Mouse (Mus musculus): ENCODE measurements around the gene Akr7a5. TPM values are rescaled to one million over a fixed set of nuclear protein-coding genes. Genes with fewer than 3 reads are reported as not detected.

Akr7a5 gene
- 1 to 10 TPM; 7.5 to 8.2 TPM for polyA plus RNA-seq (2017; shearing (Covaris generic))

- ATAC-seq, result peak; percentile 87
Observed at GRCm38 (mm10) chr4:139310171-139310898, at the start of gene Akr7a5, which contains the start of gene Pqlc2. Akr7a5 (plus strand) TSS chr4:139310744. Pqlc2 (minus strand) TSS chr4:139310708.

DNA sequence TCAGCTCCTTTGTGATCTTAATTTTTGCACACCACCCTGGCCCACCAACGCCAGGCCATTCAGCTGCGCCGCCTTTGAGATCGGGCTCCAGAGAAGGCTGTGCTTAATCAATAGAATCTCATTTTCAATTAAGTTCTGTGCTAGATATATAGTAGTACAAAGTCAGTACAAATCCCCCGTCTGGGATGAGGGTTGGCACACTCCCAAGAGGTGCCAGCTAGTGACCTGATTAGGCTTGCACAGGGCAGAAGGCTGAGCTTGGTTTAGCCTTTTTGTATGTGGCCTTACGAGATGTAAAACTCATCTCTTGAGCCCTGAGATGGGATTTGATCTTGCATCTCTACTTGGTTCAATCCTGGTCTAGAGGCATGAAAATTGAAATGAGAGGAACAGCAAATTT is 47.6 kb upstream of the Akr7a5 start:
- no peak for ATAC-seq

GRCm38 (mm10) chr4:139265783-139266499 is 44.6 kb upstream of the Akr7a5 start:
- no peak for ATAC-seq

DNA sequence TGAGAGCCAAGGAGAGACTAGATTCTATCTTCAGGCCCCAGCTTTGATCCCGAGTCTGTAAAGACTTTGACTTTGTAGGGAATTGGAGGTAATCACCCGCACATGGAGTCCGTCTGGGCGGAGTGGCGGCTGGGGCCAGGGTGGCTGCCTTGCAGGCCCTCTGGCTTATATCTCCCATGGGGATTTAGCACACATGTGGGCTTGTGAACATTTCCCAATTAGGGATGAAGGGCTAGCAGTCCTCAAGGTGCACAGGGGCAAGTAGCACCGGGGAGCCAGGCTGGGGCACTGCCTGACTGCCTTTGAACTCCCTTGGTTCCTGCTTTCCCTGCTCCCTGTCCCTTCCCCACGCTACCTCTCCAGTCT is 44.1 kb upstream of the Akr7a5 start:
- no peak for ATAC-seq

DNA sequence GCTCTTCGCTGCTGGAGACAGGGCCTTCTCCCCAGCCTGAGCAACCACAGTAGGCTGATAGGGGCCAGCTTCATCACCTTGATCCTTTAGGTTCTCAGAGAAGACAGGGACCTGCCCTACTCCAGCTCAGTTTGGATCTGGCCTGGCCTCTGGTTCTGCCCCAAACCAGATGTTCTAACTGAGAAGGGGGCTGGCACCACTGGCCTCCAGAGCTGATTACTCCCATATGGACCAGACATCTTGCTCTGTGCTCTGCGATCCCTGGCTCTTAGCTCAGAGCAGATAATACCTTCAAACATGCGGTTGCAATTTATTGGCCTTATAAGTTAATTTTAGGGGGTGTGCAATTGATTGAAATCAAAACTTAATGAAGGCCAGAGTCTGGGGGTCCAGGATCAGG is 43.2 kb upstream of the Akr7a5 start:
- no peak for ATAC-seq

DNA sequence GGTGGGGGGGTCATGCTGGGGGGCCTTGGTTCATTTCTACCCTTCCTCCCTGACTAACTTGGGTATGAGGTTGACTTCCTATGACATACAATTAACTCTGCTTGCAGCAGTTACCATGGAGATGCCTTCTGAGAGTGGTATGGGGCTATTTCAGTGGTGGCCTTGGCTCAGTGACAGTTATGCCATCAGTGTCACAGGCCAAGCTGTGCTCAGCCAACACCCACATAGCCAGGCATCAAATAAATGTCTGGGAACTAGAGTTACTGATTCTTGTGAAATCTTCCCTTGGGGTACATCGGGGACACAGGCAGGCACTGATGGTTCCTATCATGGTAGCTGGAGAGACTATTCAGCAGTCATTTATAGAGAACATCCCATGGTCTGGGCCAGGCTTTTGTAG is 42.3 kb upstream of the Akr7a5 start:
- ATAC-seq, result no peak

DNA sequence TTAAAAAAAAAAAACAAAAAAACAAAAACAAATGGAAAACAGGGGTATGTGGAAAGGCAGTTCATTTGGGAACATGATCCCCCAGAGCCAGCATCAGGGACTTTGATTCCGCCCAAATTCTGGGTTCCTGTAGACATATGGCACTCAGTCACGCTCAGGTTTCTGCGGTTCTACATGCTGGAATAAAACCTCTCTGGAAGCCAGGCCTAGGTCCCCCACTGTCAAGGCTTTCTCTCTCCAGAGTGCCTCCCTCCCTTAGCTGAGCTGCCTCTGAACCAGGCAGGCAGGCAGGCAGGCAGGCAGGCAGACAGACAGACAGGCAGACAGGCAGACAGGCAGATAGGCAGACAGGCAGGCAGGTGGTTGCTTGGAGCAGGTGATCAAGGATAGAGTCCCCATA is 40.4 kb upstream of the Akr7a5 start:
- ATAC-seq, result no peak

GRCm38 (mm10) chr4:139271562-139271961 is 39.0 kb upstream of the Akr7a5 start:
- no peak for ATAC-seq

DNA sequence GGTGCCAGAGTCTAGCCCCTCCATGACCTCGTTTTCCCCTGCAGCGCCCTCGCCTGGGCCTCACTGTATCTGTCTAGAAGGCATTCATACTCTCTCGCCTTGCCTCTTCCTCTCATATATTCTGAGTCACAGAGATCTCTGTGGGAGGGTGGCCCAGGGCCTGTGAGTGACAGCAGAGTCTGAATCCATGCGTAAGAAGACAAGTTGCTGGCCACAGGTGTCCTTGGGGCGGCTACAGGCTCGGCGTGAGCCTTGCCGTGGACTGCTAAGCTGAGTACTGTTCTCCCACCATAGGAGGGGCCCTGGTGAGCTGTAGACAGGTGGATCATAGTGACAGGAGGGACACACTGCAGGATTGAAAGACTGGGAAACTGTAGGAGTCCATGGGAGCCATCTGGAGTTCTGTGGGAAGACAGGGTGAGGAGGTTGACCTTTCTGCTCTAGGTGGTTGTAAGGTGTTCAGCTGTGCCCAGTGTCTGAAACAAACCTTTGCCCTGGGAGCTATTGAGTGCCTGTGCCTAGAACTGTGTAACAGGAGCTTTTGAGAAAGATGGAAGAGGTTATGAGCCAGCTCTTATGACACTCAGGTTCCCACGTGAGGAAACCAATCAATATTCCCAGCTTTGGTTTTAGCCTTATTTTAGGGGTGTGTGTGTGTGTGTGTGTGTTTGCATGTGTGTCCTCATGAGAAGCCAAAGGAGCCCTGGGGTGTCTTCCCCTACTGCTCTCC is 37.4 kb upstream of the Akr7a5 start:
- ATAC-seq, result no peak

- no peak for ATAC-seq
Observed at GRCm38 (mm10) chr4:139274573-139274972, 36.0 kb upstream of the Akr7a5 start.

DNA sequence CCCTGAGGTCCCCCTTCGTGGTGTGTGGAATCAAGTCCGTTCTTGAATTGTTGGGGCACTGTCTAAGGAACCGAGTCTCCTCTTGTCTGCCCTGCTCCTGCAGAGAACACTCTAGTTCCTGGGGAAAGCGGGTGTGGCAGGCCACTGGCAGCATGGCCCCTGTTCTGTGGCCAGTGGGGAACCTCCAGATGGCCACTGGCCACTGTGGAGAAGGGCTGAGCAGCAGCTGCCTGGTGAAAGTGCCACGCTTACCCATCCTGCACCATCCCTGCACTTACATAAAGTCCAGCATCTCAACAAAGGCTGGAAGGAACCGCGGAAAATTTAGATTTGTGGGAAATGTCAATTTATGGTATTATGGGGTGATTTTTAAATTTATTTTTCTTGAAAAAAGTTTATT is 34.1 kb upstream of the Akr7a5 start:
- ATAC-seq, result no peak

DNA sequence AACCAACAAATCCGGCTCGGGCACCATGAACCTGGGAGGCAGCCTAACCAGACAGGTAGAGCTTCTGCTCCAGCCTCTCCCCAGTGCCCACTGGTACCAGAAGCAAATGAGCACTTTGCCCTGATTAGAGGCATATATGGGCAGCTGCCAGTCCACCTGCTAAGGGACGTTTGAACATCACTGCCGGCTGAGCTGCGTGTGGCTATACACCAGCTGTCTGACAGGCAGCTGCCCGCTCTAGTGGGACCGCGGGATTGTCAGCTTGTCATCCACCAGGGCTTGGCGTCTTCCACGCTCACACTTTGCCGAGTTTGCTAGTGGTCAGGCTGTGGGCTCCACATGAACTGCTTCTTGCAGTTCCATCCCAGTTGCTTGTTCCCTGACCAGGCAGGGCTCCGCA is 30.0 kb upstream of the Akr7a5 start:
- ATAC-seq, result no peak

DNA sequence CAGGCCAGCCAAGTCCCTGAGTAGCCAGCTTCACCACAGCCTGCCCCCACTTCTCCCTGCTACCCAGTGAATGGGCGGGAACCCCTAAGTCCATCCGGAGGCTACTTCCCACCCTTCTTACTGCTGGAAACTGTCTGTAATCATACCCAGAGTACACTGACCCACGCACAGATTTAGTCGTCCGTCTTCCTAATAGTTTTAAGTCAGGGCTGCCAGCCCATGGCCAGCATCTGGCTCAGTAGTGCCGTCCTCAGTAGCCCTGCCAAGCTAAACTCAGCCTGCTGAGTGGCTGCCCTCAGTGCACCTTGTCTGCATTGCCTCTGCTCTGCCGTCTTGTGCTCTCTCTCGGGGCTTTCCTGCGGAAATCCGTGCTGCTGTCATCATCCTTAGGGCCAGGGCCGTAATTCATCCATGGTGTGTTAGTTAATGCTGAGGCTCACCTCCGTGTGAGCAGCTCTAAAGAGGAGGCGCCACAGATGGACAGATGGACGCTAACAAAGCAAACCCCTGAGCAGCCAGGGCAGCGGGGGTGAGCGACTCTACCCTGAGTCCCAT is 28.7 kb upstream of the Akr7a5 start:
- no peak for ATAC-seq

- no peak for ATAC-seq
Observed at GRCm38 (mm10) chr4:139282955-139283417, 27.6 kb upstream of the Akr7a5 start.

DNA sequence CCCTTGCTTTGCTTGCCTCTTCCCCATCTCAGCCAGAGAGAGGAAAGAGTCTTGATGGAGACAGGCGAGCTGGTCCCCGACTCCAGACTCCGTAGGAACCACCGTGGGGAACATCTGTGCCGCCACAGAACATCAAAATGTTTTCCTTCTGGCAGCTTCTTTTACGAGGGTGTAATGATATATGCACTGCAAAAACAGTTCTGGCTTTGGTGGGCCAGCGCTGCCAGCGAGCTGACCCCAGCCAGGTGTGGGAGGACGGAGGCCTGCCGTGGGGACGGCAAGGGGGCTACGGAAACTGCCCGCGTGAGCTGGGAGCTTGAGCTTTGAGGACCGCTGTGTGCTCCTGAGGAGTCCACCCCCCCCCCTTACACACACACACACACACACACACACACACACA is 25.7 kb upstream of the Akr7a5 start:
- ATAC-seq, result no peak

DNA sequence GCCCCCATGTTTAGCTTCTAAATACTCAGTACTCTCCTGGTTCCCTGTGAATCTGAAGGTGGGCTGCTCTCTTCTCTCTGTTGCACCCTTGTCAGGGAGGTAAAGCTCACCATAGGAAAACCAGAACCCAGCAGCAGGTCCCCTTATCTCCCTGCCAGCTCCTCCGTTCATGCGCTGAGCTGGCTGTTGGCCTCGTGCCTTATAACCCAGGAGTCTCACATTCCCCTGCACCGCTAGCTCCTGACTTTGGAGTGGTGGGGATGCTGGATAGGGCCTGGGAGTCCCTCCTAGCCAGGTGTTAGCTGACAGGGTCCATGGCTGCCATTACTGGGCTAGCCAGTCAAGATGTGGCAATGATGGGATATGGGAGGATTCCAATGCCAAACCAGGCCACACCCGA is 24.3 kb upstream of the Akr7a5 start:
- no peak for ATAC-seq

- peak; percentile 66 for ATAC-seq
Observed at GRCm38 (mm10) chr4:139287122-139287863, 23.3 kb upstream of the Akr7a5 start.

- no peak for ATAC-seq
Observed at GRCm38 (mm10) chr4:139289017-139289416, 21.5 kb upstream of the Akr7a5 start.

DNA sequence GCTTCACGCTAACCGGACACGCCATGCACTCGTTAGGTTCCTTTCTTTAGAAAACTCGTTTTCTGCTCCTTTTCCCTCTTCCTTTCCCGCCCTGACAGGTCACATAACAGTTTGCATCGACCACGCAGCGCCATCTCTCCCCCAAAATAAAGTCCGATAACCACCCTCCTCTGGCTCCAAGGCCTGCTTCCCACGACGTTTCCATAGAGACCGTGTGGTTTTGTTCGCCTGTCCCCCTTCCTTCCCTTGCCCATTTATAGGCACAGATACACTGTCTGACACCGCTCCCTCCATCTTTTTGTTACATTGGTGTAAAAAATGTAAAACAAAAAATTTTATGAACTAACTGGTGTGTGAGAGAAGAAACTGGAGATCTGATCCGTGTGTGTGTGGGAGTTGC is 19.4 kb upstream of the Akr7a5 start:
- ATAC-seq, result no peak

DNA sequence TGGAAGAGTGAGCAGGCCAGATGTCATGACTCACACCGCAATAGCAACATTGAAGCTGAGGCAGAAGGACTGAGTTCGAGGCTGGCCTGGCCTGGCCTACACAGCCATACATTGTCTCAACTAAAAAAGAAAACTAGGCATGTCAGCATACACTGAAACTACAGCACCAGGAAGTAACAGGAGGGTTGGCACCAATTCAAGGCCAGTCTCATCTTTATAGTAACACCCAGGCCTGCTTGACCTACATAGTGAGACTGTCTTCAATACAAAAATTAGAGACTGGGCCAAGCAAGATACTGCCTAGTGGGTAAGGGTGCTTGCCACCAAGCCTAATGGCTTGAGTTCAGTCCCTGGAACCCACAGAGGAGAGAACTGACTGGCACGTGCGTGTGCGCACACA is 18.5 kb upstream of the Akr7a5 start:
- no peak for ATAC-seq

DNA sequence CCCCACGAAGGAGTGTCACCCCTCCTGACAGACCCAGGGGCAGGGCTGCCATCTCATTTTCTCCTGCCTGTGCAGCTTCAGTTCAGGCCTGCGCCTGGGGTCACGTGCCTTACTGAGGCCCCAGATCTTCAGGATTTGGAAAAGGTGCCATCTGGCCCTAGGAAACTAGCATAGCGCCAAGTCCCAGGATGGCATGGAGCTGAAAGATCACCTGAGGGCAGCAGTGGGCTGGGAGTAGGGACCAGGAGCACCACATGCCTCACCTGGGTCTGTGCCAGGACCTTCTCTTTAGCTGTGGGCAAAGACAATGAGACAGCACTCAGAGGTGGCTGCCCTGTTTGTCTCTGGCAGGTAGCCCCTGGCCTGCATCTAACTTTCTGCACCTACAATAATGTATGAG is 13.0 kb upstream of the Akr7a5 start:
- ATAC-seq, result no peak

- ATAC-seq, result no peak
Observed at GRCm38 (mm10) chr4:139298671-139299366, 11.7 kb upstream of the Akr7a5 start.
